Mouse (Mus musculus): Measurements from ENCODE around the gene Afap1.

The Afap1 gene

DNA sequence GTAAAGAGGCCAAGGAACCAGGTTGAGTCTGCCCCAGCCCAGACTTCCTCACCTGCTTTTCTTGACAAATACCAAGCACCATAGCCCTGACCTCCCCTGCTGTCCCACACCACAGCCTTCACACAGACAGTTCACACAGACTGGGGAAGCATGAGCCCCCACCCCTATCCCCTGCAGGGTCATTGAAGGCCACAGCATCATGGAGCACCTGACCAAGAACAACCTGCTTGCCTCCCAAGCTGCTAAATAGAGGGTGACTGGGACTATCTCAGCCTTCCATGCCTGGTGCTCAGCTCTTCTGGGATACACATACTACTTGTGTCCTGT lies 148.1 kb downstream of the Afap1 start:
- no peak for DNase-seq (ENCODE audit: low spot score)

DNA sequence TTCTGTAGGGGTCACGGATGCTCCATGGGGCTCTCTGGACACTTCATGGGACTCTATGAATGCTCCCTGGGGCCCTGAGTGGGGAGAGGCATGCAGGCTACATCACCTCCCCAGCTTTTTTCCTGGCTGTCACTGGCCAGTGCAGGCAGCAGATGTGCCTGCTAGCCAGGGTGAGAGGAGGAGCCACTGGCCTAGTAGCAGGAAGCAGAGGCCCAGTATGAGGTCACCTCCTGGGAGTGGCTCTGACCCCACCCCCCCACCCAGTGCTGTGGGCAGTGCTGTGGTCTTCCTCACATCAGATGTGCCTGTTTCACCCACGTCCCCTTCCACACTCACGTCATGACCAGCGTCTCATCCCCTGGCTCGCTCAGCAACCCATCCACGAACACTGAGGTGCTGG lies 148.6 kb downstream of the Afap1 start:
- no peak for DNase-seq (ENCODE audit: low spot score)

DNA sequence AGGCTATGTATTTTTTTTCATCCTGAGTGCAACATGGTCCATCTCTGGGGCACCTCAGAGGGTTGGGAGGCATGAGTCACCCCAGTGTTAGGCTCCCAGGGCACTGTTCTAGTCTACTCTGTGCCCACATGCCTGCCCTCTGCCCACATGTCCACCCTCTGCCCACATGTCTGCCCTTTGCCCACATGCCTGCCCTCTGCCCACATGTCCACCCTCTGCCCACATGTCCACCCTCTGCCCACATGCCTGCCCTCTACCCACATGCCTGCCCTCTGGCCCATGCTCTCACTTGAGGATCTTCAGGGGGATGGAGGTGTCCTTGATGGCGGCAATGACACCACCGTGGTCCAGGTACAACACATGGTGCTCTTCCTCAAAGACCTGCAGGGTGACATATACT lies 150.0 kb downstream of the Afap1 start:
- no peak for DNase-seq (ENCODE audit: low spot score)
